Mouse (Mus musculus) erythroblast, embryonic 14.5 days (primary cell): ENCODE results near the gene Urb1.

Experiments
- GATA1 ChIP-seq: IDR thresholded peaks from 2 replicates; pipeline ENCODE4 v1.6.1; 2012; ENCODE audit warnings: low read length, inconsistent platforms, mixed read lengths
- TAL1 ChIP-seq: IDR thresholded peaks from 3 replicates; pipeline ENCODE4 v1.6.1; 2012; ENCODE audit warnings: low read length, inconsistent platforms, mixed read lengths

DNA sequence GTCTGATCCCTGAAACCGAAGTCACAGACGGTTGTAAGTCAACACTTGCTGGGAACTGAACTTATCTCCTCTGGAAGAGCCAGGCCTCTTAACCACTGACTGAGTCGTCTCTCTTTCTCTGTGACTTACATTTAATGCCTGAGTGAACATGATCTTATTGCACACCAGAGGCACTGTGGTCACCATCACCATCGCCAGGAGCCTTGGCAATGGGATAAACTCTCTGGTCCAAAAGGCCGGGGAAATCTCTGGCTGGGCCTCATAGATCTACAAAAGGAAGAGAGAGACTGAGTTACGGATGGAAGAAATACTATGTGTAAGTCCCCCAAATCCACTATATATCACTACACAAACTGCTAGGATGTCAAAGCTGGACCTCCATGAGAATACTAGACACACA is 19.3 kb downstream of the Urb1 start:
- TF ChIP-seq GATA1 (no peak), TAL1 (no peak)
